Mouse (Mus musculus): ENCODE results near the gene Agap3. TPM values are rescaled to one million over a fixed set of nuclear protein-coding genes. Genes with fewer than 3 reads are reported as not detected.

Agap3 gene
- polyA plus RNA-seq, 1 experiment from 2014 or later: 24.1 TPM

GRCm38 (mm10) chr5:24423129-24424003 is 28.6 kb upstream of the Agap3 start, which contains the start of the genes Cdk5 and Slc4a2:
Gene Cdk5, minus strand, starts transcription at chr5:24423530.
Gene Slc4a2, plus strand, starts transcription at chr5:24423837.
- Histone ChIP-seq H3K27ac (peak within 1 kb of the TSS; percentile 85), H3K27me3 (ENCODE audit: poor library complexity, severe bottlenecking) (peaks cover 19% of the 10 kb centered on the region), H3K9me3 (no peaks in the 10 kb centered on the region), H3K4me3 (peak within 1 kb of the TSS; percentile 75), H3K4me1 (peaks cover 60% of the 10 kb centered on the region), H3K36me3 (replicated peaks) (peaks cover 36% of the 10 kb centered on the region)
- DNase-seq (ENCODE audit: extremely low spot score, low spot score): peak; percentile 99
- WGBS: under 1% methylated on average over 46 of the region's 46 CpGs

- Histone ChIP-seq H3K9me3 (no peaks in the 10 kb centered on the region), H3K4me3 (peak overlapping the region; percentile 75), H3K27ac (peak overlapping the region; percentile 85), H3K27me3 (ENCODE audit: poor library complexity, severe bottlenecking) (peaks cover 19% of the 10 kb centered on the region), H3K4me1 (peaks cover 68% of the 10 kb centered on the region), H3K36me3 (replicated peaks) (peaks cover 32% of the 10 kb centered on the region)
- WGBS: 14% methylated on average over 21 of the region's 21 CpGs
- no peak for DNase-seq (ENCODE audit: extremely low spot score, low spot score)
Measured at GRCm38 (mm10) chr5:24424004-24424781, 27.8 kb upstream of the Agap3 start.

- WGBS: 1% methylated on average over 57 of the region's 60 CpGs
- DNase-seq (ENCODE audit: extremely low spot score, low spot score): peak; percentile 75
- peak overlapping the region; percentile 85 for H3K27ac ChIP-seq
- peaks cover 32% of the 10 kb centered on the region for H3K36me3 ChIP-seq (replicated peaks)
- no peaks in the 10 kb centered on the region for H3K9me3 ChIP-seq
- peaks cover 69% of the 10 kb centered on the region for H3K4me1 ChIP-seq
- peaks cover 19% of the 10 kb centered on the region for H3K27me3 ChIP-seq (ENCODE audit: poor library complexity, severe bottlenecking)
- peak overlapping the region; percentile 75 for H3K4me3 ChIP-seq
Measured at GRCm38 (mm10) chr5:24424861-24425411, 27.0 kb upstream of the Agap3 start.

- under 1% methylated on average over 29 of the region's 30 CpGs for WGBS
- Histone ChIP-seq H3K4me3 (peak overlapping the region; percentile 75), H3K9me3 (no peaks in the 10 kb centered on the region), H3K27ac (peak overlapping the region; percentile 85), H3K4me1 (peaks cover 69% of the 10 kb centered on the region), H3K36me3 (replicated peaks) (peaks cover 32% of the 10 kb centered on the region), H3K27me3 (ENCODE audit: poor library complexity, severe bottlenecking) (peaks cover 19% of the 10 kb centered on the region)
- peak; percentile 70 for DNase-seq (ENCODE audit: extremely low spot score, low spot score)
Measured at GRCm38 (mm10) chr5:24425421-24426036, 26.4 kb upstream of the Agap3 start.

- peak; percentile 38 for DNase-seq (ENCODE audit: extremely low spot score, low spot score)
- peak overlapping the region; percentile 75 for H3K4me3 ChIP-seq
- peaks cover 19% of the 10 kb centered on the region for H3K27me3 ChIP-seq (ENCODE audit: poor library complexity, severe bottlenecking)
- H3K4me1 ChIP-seq: peaks cover 69% of the 10 kb centered on the region
- H3K36me3 ChIP-seq (replicated peaks): peaks cover 32% of the 10 kb centered on the region
- H3K9me3 ChIP-seq: no peaks in the 10 kb centered on the region
- peak overlapping the region; percentile 85 for H3K27ac ChIP-seq
- WGBS: 2% methylated on average over 10 of the region's 10 CpGs
Measured at GRCm38 (mm10) chr5:24426037-24426432, 25.9 kb upstream of the Agap3 start.

GRCm38 (mm10) chr5:24426556-24427284 is 25.3 kb upstream of the Agap3 start:
- Histone ChIP-seq H3K4me1 (peaks cover 69% of the 10 kb centered on the region), H3K36me3 (replicated peaks) (peaks cover 32% of the 10 kb centered on the region), H3K9me3 (no peaks in the 10 kb centered on the region), H3K27ac (peak overlapping the region; percentile 85; the same call in 1 of the 2 replicates), H3K4me3 (peak overlapping the region; percentile 75), H3K27me3 (ENCODE audit: poor library complexity, severe bottlenecking) (peaks cover 19% of the 10 kb centered on the region)
- WGBS: 10% methylated on average over 9 of the region's 9 CpGs
- DNase-seq (ENCODE audit: extremely low spot score, low spot score): no peak

- H3K27ac ChIP-seq: peak overlapping the region; percentile 30
- peaks cover 34% of the 10 kb centered on the region for H3K36me3 ChIP-seq (replicated peaks)
- H3K4me3 ChIP-seq: peak overlapping the region; percentile 75
Measured at GRCm38 (mm10) chr5:24427285-24427633, 24.7 kb upstream of the Agap3 start.

GRCm38 (mm10) chr5:24427981-24428402 is 24.0 kb upstream of the Agap3 start:
- Histone ChIP-seq H3K4me1 (peaks cover 59% of the 10 kb centered on the region), H3K9me3 (no peaks in the 10 kb centered on the region), H3K4me3 (peak overlapping the region; percentile 75), H3K27me3 (ENCODE audit: poor library complexity, severe bottlenecking) (peaks cover 19% of the 10 kb centered on the region), H3K36me3 (replicated peaks) (peaks cover 42% of the 10 kb centered on the region), H3K27ac (peak overlapping the region; percentile 54)
- WGBS: 3% methylated on average over 15 of the region's 15 CpGs
- DNase-seq (ENCODE audit: extremely low spot score, low spot score): peak; percentile 45

More at GRCm38 (mm10) chr5:24427285-24427633, 24.7 kb upstream of the Agap3 start:
- Histone ChIP-seq H3K27me3 (ENCODE audit: poor library complexity, severe bottlenecking) (peaks cover 19% of the 10 kb centered on the region), H3K4me1 (peaks cover 66% of the 10 kb centered on the region), H3K9me3 (no peaks in the 10 kb centered on the region)
- no peak for DNase-seq (ENCODE audit: extremely low spot score, low spot score)
- WGBS: 7% methylated on average over 12 of the region's 12 CpGs

GRCm38 (mm10) chr5:24428596-24428995 is 23.4 kb upstream of the Agap3 start:
- Histone ChIP-seq H3K4me3 (peak overlapping the region; percentile 75; the same call in 1 of the 2 replicates), H3K27ac (peak overlapping the region; percentile 54; the same call in 1 of the 2 replicates), H3K36me3 (replicated peaks) (peaks cover 48% of the 10 kb centered on the region), H3K9me3 (no peaks in the 10 kb centered on the region), H3K27me3 (ENCODE audit: poor library complexity, severe bottlenecking) (peaks cover 19% of the 10 kb centered on the region), H3K4me1 (peaks cover 54% of the 10 kb centered on the region)
- no peak for DNase-seq (ENCODE audit: extremely low spot score, low spot score)
- WGBS: 11% methylated on average over 9 of the region's 9 CpGs

- H3K9me3 ChIP-seq: no peaks in the 10 kb centered on the region
- H3K4me1 ChIP-seq: peaks cover 3% of the 10 kb centered on the region
- no peak overlapping the region for H3K4me3 ChIP-seq
- no peak overlapping the region for H3K27ac ChIP-seq
- no peaks in the 10 kb centered on the region for H3K27me3 ChIP-seq (ENCODE audit: poor library complexity, severe bottlenecking)
- WGBS: 87% methylated on average over 8 of the region's 8 CpGs
- DNase-seq (ENCODE audit: extremely low spot score, low spot score): no peak
- peaks cover 98% of the 10 kb centered on the region for H3K36me3 ChIP-seq (replicated peaks)
Measured at GRCm38 (mm10) chr5:24433993-24434392, 18.0 kb upstream of the Agap3 start.

GRCm38 (mm10) chr5:24441187-24441586 is 10.8 kb upstream of the Agap3 start:
- H3K4me3 ChIP-seq: no peak overlapping the region
- H3K27me3 ChIP-seq (ENCODE audit: poor library complexity, severe bottlenecking): no peaks in the 10 kb centered on the region
- 93% methylated on average over 8 of the region's 8 CpGs for WGBS
- peaks cover 76% of the 10 kb centered on the region for H3K36me3 ChIP-seq (replicated peaks)
- H3K9me3 ChIP-seq: no peaks in the 10 kb centered on the region; the same call in 1 of the 2 replicates
- no peak for DNase-seq (ENCODE audit: extremely low spot score, low spot score)
- H3K27ac ChIP-seq: no peak overlapping the region
- H3K4me1 ChIP-seq: peaks cover 26% of the 10 kb centered on the region
